ENCODE assay signal across 8 mouse cellular contexts in the genomic region with DNA sequence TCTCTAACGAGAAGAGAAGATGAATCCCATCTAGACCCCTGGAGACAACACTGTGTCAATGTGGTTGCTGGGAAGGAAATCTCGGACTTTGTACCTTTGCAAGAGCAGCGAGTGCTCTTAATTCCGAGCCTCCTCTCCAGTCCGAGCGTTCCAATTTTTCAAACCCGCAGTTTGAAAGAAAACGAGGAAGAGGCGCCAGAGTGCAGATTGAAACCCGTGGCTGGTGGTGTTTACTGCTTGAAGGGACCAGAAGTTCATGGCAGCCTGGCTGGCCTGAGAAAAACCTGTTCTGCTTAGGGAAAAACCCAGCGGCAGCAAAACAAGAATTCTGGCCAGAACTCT.
DNase-seq lines count a peak whose midpoint lies in the region; ATAC-seq lines count a peak whose summit lies in the region.

No protein-coding gene starts in this region.

- peak overlapping the region; percentile 34 for H3K4me3 ChIP-seq in heart, embryonic 13.5 days
- peak overlapping the region; percentile 19 for H3K4me3 ChIP-seq in heart, embryonic 15.5 days
- no peak overlapping the region for H3K4me3 ChIP-seq in limb, embryonic 11.5 days (ENCODE audit: low read depth, low read length)

- peak overlapping the region; percentile 66 for H3K4me2 ChIP-seq in heart, embryonic 13.5 days
- H3K4me2 ChIP-seq in heart, embryonic 15.5 days: peak overlapping the region; percentile 59
- H3K4me2 ChIP-seq in limb, embryonic 11.5 days (ENCODE audit: low read depth, severe bottlenecking): peak overlapping the region; percentile 21; the same call in 1 of the 2 replicates

- no peaks in the 10 kb centered on the region for H3K9me3 ChIP-seq in heart, embryonic 13.5 days
- no peaks in the 10 kb centered on the region for H3K9me3 ChIP-seq in heart, embryonic 15.5 days (replicated peaks)
- no peaks in the 10 kb centered on the region for H3K9me3 ChIP-seq in limb, embryonic 11.5 days (ENCODE audit: control insufficient read depth, low read length)

- peaks cover 20% of the 10 kb centered on the region for H3K4me1 ChIP-seq in heart, embryonic 13.5 days
- peaks cover 12% of the 10 kb centered on the region for H3K4me1 ChIP-seq in heart, embryonic 15.5 days (replicated peaks)
- no peaks in the 10 kb centered on the region for H3K4me1 ChIP-seq in limb, embryonic 11.5 days (ENCODE audit: control insufficient read depth, insufficient read depth, low read length)

- ATAC-seq in heart, embryonic 13.5 days (ENCODE audit: extremely low read depth, insufficient number of reproducible peaks, low FRiP score, low TSS enrichment): no peak
- ATAC-seq in heart, embryonic 15.5 days (replicated peaks; ENCODE audit: insufficient number of reproducible peaks, insufficient read depth, low FRiP score, low read depth): no peak
- no peak for ATAC-seq in limb, embryonic 11.5 days (ENCODE audit: insufficient number of reproducible peaks, low FRiP score, low TSS enrichment, low read depth)

- H3K36me3 ChIP-seq in heart, embryonic 13.5 days: no peaks in the 10 kb centered on the region
- no peaks in the 10 kb centered on the region for H3K36me3 ChIP-seq in heart, embryonic 15.5 days
- H3K36me3 ChIP-seq in limb, embryonic 11.5 days (ENCODE audit: control insufficient read depth, insufficient read depth, low read length): no peaks in the 10 kb centered on the region

- WGBS in heart, embryonic 13.5 days: 47% methylated on average over 11 of the region's 11 CpGs
- 44% methylated on average over 11 of the region's 11 CpGs for WGBS in heart, embryonic 15.5 days
- WGBS in limb, embryonic 11.5 days: 44% methylated on average over 11 of the region's 11 CpGs

- no peak for DNase-seq in heart, adult 8-10 months (ENCODE audit: low spot score)
- peak; percentile 46 for DNase-seq in brain, adult 2 months (ENCODE audit: low read depth, low spot score)
- no peak for DNase-seq in limb, embryonic 11.5 days (ENCODE audit: low spot score)
- peak; percentile 20 for DNase-seq in neural tube, embryonic 10.5 days (ENCODE audit: extremely low spot score, low spot score)
- DNase-seq in urinary bladder, adult 2 months (ENCODE audit: low spot score): no peak
- no peak for DNase-seq in c-Kit-positive CD71-positive TER-119-positive erythroid progenitor cells, embryonic 14.5 days (ENCODE audit: low spot score)

- H3K9ac ChIP-seq in heart, embryonic 13.5 days: peak overlapping the region; percentile 64
- H3K9ac ChIP-seq in heart, embryonic 15.5 days: no peak overlapping the region
- H3K9ac ChIP-seq in limb, embryonic 11.5 days (ENCODE audit: low read length): no peak overlapping the region

- 0 out of 2 replicates have a peak overlapping the region, but pooled peaks have one; percentile 8 for H3K27ac ChIP-seq in heart, embryonic 13.5 days (replicated peaks)
- peak overlapping the region; percentile 37; the same call in 1 of the 2 replicates for H3K27ac ChIP-seq in heart, embryonic 15.5 days
- H3K27ac ChIP-seq in limb, embryonic 11.5 days (replicated peaks; ENCODE audit: low read depth, low read length): no peak overlapping the region

- no peaks in the 10 kb centered on the region for H3K27me3 ChIP-seq in heart, embryonic 13.5 days (replicated peaks)
- H3K27me3 ChIP-seq in heart, embryonic 15.5 days: no peaks in the 10 kb centered on the region
- no peaks in the 10 kb centered on the region for H3K27me3 ChIP-seq in limb, embryonic 11.5 days (ENCODE audit: control insufficient read depth, insufficient read depth, low read length)

Comparison
In these comparisons a context has a peak if more than half of its experiments do, and no peak if none do; other contexts are left out.
1. DNase-seq: peak in brain, adult 2 months (single experiment) and neural tube, embryonic 10.5 days (single experiment); none in heart, adult 8-10 months (single experiment), limb, embryonic 11.5 days (single experiment), urinary bladder, adult 2 months (single experiment) and c-Kit-positive CD71-positive TER-119-positive erythroid progenitor cells, embryonic 14.5 days (single experiment).
2. Peak in every context shown above with its lines, with median percentiles within 50 percentile points of each other: H3K4me2 ChIP-seq.